Mouse (Mus musculus) c-Kit-positive CD71-positive TER-119-negative erythroid progenitor cells, embryonic 14.5 days (primary cell): ENCODE results near the gene H2afx.
"Not testable (repeated sequence)": the region's sequence is repeated elsewhere in the genome, so short reads cannot be mapped to it uniquely, and the experiment has no call there.

Source experiments
- DNase-seq: peaks from one replicate; pipeline ENCODE4 v3.0.0-alpha.2; 2013; ENCODE audit warnings: low read depth

The H2afx gene

GRCm38 (mm10) chr9:44341487-44341886 lies 7.0 kb downstream of the H2afx start:
- no peak for DNase-seq

DNA sequence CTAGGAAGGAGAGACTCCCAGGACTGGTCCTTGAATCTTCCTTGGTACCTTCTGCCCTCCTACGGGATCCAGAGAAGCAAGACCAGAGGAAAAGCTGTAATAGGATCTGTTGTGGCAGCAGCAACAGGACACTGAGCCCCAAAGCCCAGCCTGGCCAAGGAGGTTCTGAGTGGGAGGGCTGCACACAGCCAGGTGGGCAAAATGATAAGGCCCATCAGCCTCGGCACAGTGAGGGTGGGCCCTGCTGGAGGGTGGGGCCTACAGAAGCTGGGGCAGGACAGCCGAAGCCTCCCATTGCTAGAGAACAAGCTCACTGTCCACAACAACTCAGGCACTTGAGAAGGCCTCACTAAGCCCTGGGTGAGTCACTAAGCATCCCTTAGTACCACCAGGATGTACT lies 7.7 kb downstream of the H2afx start:
- peak; percentile 81 for DNase-seq

- DNase-seq: no peak
Measured at GRCm38 (mm10) chr9:44342605-44343004, 8.1 kb downstream of the H2afx start.

DNA sequence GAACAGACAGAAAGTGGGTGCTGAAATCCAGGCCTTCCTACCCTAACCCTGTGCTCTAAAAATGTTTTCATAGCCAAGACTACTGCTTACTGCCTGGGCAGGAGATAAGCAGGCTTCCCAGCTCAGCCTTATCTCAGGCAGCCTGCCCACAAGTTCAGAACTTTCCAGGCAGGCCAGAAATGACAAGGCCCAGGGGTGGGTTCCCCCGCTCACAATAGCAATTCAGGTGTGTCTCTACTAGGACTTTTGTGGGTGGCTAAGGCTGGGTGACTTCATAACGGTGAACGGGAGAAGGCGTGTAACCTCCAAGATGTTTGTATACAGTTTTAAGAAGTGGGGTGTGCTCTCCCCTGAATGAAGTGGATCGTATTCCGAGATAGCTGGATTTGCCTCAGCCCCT lies 8.8 kb downstream of the H2afx start:
- DNase-seq: peak; percentile 84

DNA sequence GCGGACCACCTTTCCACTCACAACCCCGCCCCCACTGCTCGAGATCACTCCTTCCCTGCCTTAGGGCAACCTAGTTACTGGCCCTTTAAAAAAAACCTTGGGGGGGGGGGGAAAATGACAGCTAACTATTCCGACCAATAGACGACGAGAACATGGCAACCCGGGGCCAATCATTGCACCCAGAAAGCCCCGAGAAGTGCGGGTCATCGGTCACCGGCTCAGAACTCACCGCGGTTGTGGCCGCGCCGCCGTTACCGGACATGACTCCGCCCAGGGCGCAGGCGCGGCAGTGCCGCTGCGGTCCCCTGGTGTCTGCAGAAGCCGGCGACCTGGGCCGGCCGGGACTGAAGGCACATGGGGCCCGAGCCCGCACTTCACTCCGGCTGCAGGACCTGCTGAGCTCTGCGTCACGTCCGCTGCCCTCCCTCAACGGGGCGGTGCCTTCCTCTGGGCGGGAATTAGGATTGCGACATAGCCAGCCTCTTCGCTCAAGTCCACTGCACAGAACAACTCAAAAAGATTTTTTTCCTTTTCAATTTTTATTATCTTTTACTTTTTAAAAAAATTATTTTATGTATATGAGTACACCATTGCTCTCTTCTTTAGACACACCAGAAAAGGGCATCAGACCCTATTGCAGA lies 9.4 kb downstream of the H2afx start, which contains the start of gene Hmbs:
Gene Hmbs, minus strand, starts transcription at position 448 of the 641 bp plus-strand sequence.
- DNase-seq: peak; percentile 88

GRCm38 (mm10) chr9:44345570-44346433 lies 11.3 kb downstream of the H2afx start:
- DNase-seq: no peak

- DNase-seq: no peak
Measured at GRCm38 (mm10) chr9:44347166-44347565, 12.7 kb downstream of the H2afx start.

DNA sequence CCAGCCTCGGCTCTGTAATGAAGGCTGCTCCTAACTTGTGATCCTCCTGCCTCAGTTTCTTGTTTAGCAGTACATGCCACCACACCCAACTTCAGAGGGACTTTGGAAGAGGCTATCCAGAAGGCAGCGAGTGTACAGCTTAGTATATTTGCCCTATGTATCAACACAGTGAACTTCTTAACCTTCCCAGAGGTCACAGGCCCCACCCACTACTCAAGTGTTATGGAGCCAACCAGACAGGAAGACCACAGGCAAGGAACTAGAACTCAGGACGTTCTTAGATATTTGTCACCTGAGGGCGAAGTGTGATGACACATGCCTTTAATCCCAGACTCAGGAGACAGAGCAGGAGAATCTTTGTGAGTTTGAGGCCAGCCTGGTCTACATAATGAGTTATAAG lies 13.1 kb downstream of the H2afx start:
- no peak for DNase-seq

DNA sequence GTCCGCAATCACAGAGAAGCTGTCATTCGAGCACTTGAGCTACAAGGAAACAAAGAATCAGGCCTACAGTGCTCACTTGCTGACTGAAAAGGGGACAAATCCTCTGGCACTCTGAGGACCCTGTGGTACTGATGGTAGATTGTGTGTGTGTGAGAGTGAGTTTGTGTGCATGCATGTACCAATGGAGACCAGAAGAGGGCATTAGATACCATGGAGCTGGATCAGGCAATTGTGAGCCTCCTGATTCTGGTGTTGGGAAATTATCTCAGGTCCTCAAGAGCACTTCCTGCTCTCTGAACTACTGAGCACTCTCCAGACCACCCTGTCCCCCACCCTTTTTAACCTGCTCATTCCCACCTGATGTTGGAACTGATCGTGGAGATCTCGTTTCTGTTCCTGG lies 14.1 kb downstream of the H2afx start:
- no peak for DNase-seq

DNA sequence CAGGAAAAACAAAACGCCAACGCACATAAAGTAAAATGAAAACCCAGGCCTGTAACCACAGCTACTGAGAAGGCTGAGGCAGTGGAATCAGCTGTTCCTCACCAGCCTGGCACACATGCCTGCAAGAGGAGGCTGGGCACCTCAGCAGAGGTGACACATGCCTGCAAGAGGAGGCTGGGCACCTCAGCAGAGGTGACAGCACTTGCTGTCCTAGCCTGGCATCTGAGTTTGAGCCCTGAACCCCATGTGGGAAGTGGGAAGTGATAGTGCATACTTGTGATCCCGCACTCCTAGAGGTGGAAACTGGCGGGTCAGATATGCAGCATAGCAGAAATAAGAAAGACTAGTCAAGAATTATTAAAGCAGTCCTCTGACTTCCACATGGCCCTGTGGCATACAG lies 16.9 kb downstream of the H2afx start:
- DNase-seq: no peak

DNA sequence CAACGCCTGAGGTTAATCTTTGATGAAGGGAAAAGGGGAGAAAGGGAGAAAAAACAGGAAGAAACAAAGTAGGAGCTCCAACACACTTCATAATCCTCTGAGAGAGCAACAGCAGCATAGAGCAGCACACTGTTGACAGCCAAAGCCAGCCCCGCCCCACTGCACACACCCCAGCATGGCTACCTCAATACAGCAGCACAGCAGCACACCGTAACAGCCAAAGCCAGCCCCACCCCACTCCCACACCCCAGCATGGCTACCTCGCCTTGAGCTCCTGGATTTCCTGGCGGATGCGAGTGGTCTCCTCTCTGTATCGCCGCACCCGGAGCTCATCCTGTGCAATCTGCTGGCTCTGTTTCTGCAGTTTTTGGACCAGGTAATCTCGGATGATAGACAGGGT lies 17.8 kb downstream of the H2afx start:
- no peak for DNase-seq

DNA sequence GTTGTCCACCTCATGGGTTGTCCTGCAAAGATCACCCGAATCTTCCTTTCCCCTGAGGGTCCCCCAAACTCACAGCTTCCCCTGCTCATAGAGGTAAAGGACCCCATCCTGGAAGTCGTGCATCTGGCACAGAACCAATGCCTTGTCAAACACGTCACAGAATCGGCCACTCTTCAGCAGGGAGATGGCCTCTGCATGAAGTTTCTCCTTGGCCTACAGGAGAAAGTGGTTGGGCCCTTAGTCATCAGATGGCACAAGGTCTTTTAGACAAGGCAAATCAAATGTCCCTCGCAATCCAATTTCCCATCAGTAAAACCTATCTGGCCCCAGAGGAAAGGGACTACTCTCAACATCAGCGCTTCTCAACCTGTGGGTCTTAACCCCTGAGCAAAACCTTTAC lies 18.6 kb downstream of the H2afx start:
- DNase-seq: no peak

DNA sequence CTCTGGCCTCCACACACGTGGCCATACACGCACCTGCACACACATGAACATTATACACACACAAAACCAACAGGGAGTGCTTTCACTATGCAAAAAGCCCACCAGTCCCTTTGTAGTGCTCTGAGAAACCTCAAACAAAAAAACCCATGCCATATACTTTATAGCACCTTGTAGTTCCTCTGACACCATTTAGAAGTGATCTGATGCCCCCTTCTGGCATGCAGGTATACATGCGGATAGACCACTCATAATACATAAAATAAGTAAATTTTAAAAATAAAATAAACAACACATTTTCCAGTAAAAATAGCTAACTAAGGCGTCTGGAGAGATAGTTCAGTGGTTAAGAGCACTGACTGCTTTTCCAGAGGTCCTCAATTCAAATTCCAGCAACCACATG lies 22.7 kb downstream of the H2afx start:
- DNase-seq: peak; percentile 56

GRCm38 (mm10) chr9:44361190-44361917 lies 26.9 kb downstream of the H2afx start, which contains the start of gene Vps11:
TSS of gene Vps11 (minus strand) at chr9:44361670.
- DNase-seq: peak; percentile 96

DNA sequence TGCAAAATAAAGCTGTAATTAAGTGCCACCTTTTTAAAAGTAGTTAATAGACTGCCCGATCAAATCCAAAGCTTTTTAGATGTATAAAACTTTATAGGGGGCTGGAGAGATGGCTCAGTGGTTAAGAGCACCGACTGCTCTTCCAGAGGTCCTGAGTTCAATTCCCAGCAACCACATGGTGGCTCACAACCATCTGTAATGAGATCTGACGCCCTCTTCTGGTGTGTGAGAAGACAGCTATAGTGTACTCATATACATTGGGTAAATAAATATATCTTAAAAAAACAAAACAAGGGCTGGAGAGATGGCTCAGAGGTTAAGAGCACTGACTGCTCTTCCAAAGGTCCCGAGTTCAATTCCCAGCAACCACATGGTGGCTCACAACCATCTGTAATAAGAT lies 27.4 kb downstream of the H2afx start:
- DNase-seq: not testable (repeated sequence)

GRCm38 (mm10) chr9:44364480-44364879 lies 30.0 kb downstream of the H2afx start:
- peak; percentile 46 for DNase-seq

- DNase-seq: no peak
Measured at GRCm38 (mm10) chr9:44373386-44373785, 38.9 kb downstream of the H2afx start.

GRCm38 (mm10) chr9:44376141-44376540 lies 41.6 kb downstream of the H2afx start:
- no peak for DNase-seq

GRCm38 (mm10) chr9:44377335-44377734 lies 42.8 kb downstream of the H2afx start:
- DNase-seq: not testable (repeated sequence)

DNA sequence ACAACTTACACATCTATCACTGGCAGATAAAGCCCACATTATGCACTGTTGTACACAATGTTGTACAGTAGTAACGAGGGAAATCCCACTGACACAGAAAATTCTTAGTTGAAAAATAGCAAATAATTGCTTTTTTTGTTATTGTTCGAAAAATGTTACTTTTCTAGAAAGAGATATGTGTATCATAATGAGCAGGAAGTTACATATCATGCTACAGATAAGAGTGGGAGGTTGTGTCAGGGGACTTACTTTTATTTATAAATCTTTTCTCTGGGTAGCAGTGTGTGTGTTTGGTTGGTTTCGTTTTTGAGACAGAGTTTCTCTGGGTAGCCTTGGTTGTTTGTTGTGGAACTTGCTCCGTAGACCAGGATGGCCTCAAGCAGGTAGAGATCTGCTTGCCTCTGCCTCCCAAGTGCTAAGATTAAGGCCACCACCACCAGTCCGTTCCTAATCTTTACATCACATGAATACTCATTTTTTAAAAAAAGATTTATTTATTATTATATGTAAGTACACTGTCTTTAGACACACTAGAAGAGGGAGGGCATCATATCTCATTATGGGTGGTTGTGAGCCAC lies 43.7 kb downstream of the H2afx start:
- DNase-seq: no peak

GRCm38 (mm10) chr9:44379054-44379834 lies 44.8 kb downstream of the H2afx start, which contains the start of gene Hyou1:
TSS of gene Hyou1 (plus strand) at chr9:44379490.
- DNase-seq: peak; percentile 92
